Mouse (Mus musculus): ENCODE measurements around the gene Vps37d. TPM values are rescaled to one million over a fixed set of nuclear protein-coding genes. Genes with fewer than 3 reads are reported as not detected.
A peak's percentile ranks its signal among the peaks of the same experiment; 100 is the strongest.

Vps37d gene
- polyA plus RNA-seq, 1 experiment = 1.1 TPM

DNA sequence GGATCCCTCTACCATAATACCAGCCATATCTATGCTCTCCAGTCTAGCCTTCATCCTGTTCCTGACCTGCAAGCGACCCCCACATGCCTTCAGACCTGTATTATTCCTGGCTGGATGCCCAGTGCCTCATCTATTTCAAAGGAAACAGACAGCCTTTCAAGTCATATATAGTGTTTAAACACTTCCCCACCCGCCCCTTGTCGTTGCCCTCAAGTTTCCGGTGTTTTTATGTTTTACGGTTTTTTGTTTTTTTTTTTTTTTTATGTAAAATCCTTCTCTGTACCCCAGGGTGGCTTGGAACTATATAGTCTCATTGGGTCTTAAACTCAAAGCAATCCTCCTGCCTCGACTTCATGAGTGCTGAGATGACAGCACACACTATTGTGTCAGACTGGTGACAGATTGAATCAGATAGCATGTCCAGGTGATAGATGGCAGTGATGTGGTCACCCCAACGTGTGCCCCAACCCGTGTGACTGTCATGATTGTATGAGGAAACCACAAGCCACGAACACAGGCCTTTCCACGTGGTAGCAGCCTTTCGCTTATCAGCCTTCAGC is 53.3 kb downstream of the Vps37d start:
- Histone ChIP-seq H3K4me1 (ENCODE audit: control insufficient read depth, insufficient read depth, insufficient read length, low read length) (peaks cover 13% of the 10 kb centered on the region), H3K27ac (replicated peaks; ENCODE audit: low read depth, low read length) (no peak overlapping the region), H3K4me3 (ENCODE audit: insufficient read depth, low read depth, low read length) (no peak overlapping the region)

DNA sequence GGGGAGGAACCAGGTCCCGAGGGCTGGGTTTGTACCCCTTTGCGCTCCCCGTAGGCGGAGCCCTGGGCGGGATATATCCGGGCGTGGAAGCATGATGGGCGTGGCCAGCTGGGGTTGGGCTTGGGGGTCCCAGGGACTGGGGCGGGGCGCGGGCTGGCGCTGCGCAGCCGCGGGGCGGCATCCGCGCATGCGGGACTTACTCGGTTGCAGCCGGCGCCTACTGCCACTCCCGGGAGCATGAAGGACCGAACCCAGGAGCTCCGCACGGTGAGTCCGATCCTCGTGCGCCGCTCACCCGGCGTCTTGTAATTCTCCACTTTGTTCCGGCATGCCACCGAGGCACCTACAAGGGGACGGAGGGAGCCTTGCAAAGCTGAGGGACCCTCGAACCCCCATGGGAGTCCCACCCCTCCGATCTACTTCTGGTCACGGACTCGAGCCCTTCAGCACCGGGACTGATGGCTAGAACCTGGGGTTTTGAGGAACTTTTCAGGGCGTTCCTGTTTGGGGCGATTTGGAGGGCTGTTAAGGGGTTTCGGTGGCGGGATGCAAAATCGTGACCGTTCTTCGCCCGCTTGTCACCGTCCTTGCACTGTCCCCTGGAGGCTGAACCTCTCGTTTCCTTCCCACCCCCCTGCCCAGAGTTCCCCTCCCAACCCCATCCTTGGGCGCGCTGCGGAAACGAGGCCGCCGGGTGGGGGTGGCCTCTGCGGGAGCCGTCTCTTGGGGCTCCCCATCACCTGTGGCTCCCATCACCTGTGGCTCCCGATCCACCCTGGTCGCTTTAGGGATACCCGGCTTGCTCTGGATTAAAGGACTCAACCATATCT is 54.5 kb downstream of the Vps37d start, which contains the start of gene Stx1a:
Gene Stx1a, plus strand, starts transcription at position 139 of the 830 bp plus-strand sequence.
- H3K4me1 ChIP-seq (ENCODE audit: control insufficient read depth, insufficient read depth, insufficient read length, low read length) = peaks cover 7% of the 10 kb centered on the region
- H3K4me3 ChIP-seq (ENCODE audit: insufficient read depth, low read depth, low read length) = peak within 1 kb of the TSS; percentile 76
- no peak within 1 kb of the TSS for H3K27ac ChIP-seq (replicated peaks; ENCODE audit: low read depth, low read length)

Other genes starting within 250 kb of the Vps37d start
- gene Tmem270, start 171.5 kb downstream of the Vps37d start, polyA plus RNA-seq (2012; ENCODE audit: insufficient read depth, insufficient read length, missing spikeins) = not detected in 2 replicates
- not detected in 2 replicates for gene Cldn13, start 162.7 kb downstream of the Vps37d start, polyA plus RNA-seq (2012; ENCODE audit: insufficient read depth, insufficient read length, missing spikeins)
- gene Mettl27, start 145.9 kb downstream of the Vps37d start, polyA plus RNA-seq (2012; ENCODE audit: insufficient read depth, insufficient read length, missing spikeins) = 6.3 and 9.3 TPM in 2 replicates
- gene Cldn4, start 131.3 kb downstream of the Vps37d start, polyA plus RNA-seq (2012; ENCODE audit: insufficient read depth, insufficient read length, missing spikeins) = not detected in 2 replicates
- not detected in 2 replicates for gene Cldn3, start 92.1 kb downstream of the Vps37d start, polyA plus RNA-seq (2012; ENCODE audit: insufficient read depth, insufficient read length, missing spikeins)
- gene Abhd11, start 69.1 kb downstream of the Vps37d start, polyA plus RNA-seq (2012; ENCODE audit: insufficient read depth, insufficient read length, missing spikeins) = 91.8 and 99.4 TPM in 2 replicates
- gene Stx1a, start 54.8 kb downstream of the Vps37d start, polyA plus RNA-seq (2012; ENCODE audit: insufficient read depth, insufficient read length, missing spikeins) = not detected in 2 replicates
- gene Dnajc30, start 14.1 kb downstream of the Vps37d start, polyA plus RNA-seq (2012; ENCODE audit: insufficient read depth, insufficient read length, missing spikeins) = 14.3 and 21.1 TPM in 2 replicates
- gene Bud23, start 13.3 kb downstream of the Vps37d start, polyA plus RNA-seq (2012; ENCODE audit: insufficient read depth, insufficient read length, missing spikeins) = 28.3 and 31.3 TPM in 2 replicates
- gene Mlxipl, start 11.6 kb upstream of the Vps37d start, polyA plus RNA-seq (2012; ENCODE audit: insufficient read depth, insufficient read length, missing spikeins) = 174 and 262 TPM in 2 replicates
- 7.5 and 8.2 TPM in 2 replicates for gene Tbl2, start 71.4 kb upstream of the Vps37d start, polyA plus RNA-seq (2012; ENCODE audit: insufficient read depth, insufficient read length, missing spikeins)
- 61.6 and 84.5 TPM in 2 replicates for gene Bcl7b, start 90.0 kb upstream of the Vps37d start, polyA plus RNA-seq (2012; ENCODE audit: insufficient read depth, insufficient read length, missing spikeins)
- 25.5 and 32.8 TPM in 2 replicates for gene Baz1b, start 109.0 kb upstream of the Vps37d start, polyA plus RNA-seq (2012; ENCODE audit: insufficient read depth, insufficient read length, missing spikeins)
- not detected in 2 replicates for gene Fzd9, start 173.0 kb upstream of the Vps37d start, polyA plus RNA-seq (2012; ENCODE audit: insufficient read depth, insufficient read length, missing spikeins)